ENCODE assay signal across 9 mouse cellular contexts in genomic region chrX:76680890-76681289, GRCm38 (mm10).
DNase-seq lines count a peak whose midpoint lies in the region; ATAC-seq and TF ChIP-seq lines count a peak whose summit lies in the region.
"Had no signal": no experiment of that assay in that cellular context is flagged by ENCODE, and none has a peak within 500 bp of the region (broad histone marks: within the 10 kb centered on the region; RNA-seq: fewer than 3 reads in every experiment).

No protein-coding gene starts in this region.

- H3K4me3 ChIP-seq in liver, adult 2 months (ENCODE audit: insufficient read depth, low read depth, low read length), result no peak overlapping the region
- H3K4me3 ChIP-seq in liver, embryonic 12.5 days, result no peak overlapping the region
- no peak overlapping the region for H3K4me3 ChIP-seq in cerebellum, adult 2 months (replicated peaks; ENCODE audit: insufficient read depth, low read depth, low read length)
- H3K4me3 ChIP-seq: embryonic facial prominence, embryonic 13.5 days had no signal

- no peaks in the 10 kb centered on the region for H3K79me2 ChIP-seq in liver, adult 2 months (ENCODE audit: control insufficient read depth, insufficient read depth, low read length)

- TF ChIP-seq CTCF in liver, adult 2 months (IDR thresholded peaks at IDR 0.05; ENCODE audit: low read depth, low read length), result no peak
- TF ChIP-seq CTCF in cerebellum, adult 2 months (IDR thresholded peaks at IDR 0.05; ENCODE audit: borderline replicate concordance, insufficient read depth, low read depth, low read length), result peak; percentile 35; the same call in 1 of the 2 replicates

- peak; percentile 3 for DNase-seq in adrenal gland, adult 2 months
- DNase-seq in adrenal gland, postnatal 25 days, result no peak
- DNase-seq in liver, adult 2 months (ENCODE audit: extremely low read depth, low read depth, low spot score), result peak; percentile 13
- DNase-seq in cerebellum, adult 2 months, result peak; percentile 7 to 18
- peak; percentile 12 for DNase-seq in layer of hippocampus, adult 11-12 months (ENCODE audit: low spot score)
- peak; percentile 23 for DNase-seq in right cerebral cortex, postnatal 14 days
- no peak for DNase-seq in urinary bladder, postnatal 4 days (ENCODE audit: low spot score in 2 of 2)

- TF ChIP-seq POLR2A in liver, adult 2 months (IDR thresholded peaks at IDR 0.05; ENCODE audit: extremely low read depth, insufficient read depth, low read length), result no peak
- TF ChIP-seq POLR2A in cerebellum, adult 2 months (IDR thresholded peaks at IDR 0.05; ENCODE audit: borderline replicate concordance, insufficient read depth, low read length), result no peak

- no peak overlapping the region for H3K27ac ChIP-seq in liver, adult 2 months (replicated peaks; ENCODE audit: insufficient read depth, low read depth, low read length)
- no peak overlapping the region for H3K27ac ChIP-seq in liver, embryonic 12.5 days
- no peak overlapping the region for H3K27ac ChIP-seq in cerebellum, adult 2 months (ENCODE audit: insufficient read depth, low read length)
- H3K27ac ChIP-seq: embryonic facial prominence, embryonic 13.5 days had no signal

- H3K9ac ChIP-seq in liver, adult 2 months (ENCODE audit: low read depth, low read length), result no peak overlapping the region
- no peak overlapping the region for H3K9ac ChIP-seq in liver, embryonic 12.5 days
- H3K9ac ChIP-seq: embryonic facial prominence, embryonic 13.5 days had no signal

- H3K4me2 ChIP-seq in liver, embryonic 12.5 days, result no peak overlapping the region
- H3K4me2 ChIP-seq: embryonic facial prominence, embryonic 13.5 days had no signal

- H3K27me3 ChIP-seq in liver, adult 2 months (ENCODE audit: control insufficient read depth, insufficient read depth, low read length), result no peaks in the 10 kb centered on the region
- no peaks in the 10 kb centered on the region for H3K27me3 ChIP-seq in liver, embryonic 12.5 days (replicated peaks)
- no peaks in the 10 kb centered on the region for H3K27me3 ChIP-seq in cerebellum, adult 2 months (ENCODE audit: control insufficient read depth, insufficient read depth, low read length)
- H3K27me3 ChIP-seq: embryonic facial prominence, embryonic 13.5 days had no signal

- H3K4me1 ChIP-seq in liver, adult 2 months (ENCODE audit: control insufficient read depth, insufficient read depth, low read length), result no peaks in the 10 kb centered on the region
- H3K4me1 ChIP-seq in liver, embryonic 12.5 days, result no peaks in the 10 kb centered on the region
- no peaks in the 10 kb centered on the region for H3K4me1 ChIP-seq in cerebellum, adult 2 months (ENCODE audit: control insufficient read depth, insufficient read depth, low read length)
- H3K4me1 ChIP-seq: embryonic facial prominence, embryonic 13.5 days had no signal

- no peaks in the 10 kb centered on the region for H3K36me3 ChIP-seq in liver, adult 2 months (ENCODE audit: control insufficient read depth, insufficient read depth, low read length)
- H3K36me3 ChIP-seq in liver, embryonic 12.5 days, result no peaks in the 10 kb centered on the region
- H3K36me3 ChIP-seq: embryonic facial prominence, embryonic 13.5 days had no signal

- H3K9me3 ChIP-seq in liver, embryonic 12.5 days (replicated peaks), result no peaks in the 10 kb centered on the region
- H3K9me3 ChIP-seq: embryonic facial prominence, embryonic 13.5 days had no signal

- ATAC-seq in liver, embryonic 12.5 days, result no peak

Comparison
In these comparisons a context has a peak if more than half of its experiments do, and no peak if none do; other contexts are left out.
1. DNase-seq: peak in adrenal gland, adult 2 months (single experiment), liver, adult 2 months (single experiment), cerebellum, adult 2 months (2 of 2), layer of hippocampus, adult 11-12 months (single experiment) and right cerebral cortex, postnatal 14 days (single experiment); none in adrenal gland, postnatal 25 days (single experiment) and urinary bladder, postnatal 4 days (0 of 2).